Mouse (Mus musculus) kidney, embryonic 14.5 days (tissue): ENCODE data around the gene Vstm2l. TPM values are rescaled to one million over a fixed set of nuclear protein-coding genes. Genes with fewer than 3 reads are reported as not detected.
A peak's percentile ranks its signal among the peaks of the same experiment; 100 is the strongest.

Experiments
- ATAC-seq: fragments of 200-750 bp; cut with Nextera tagmentation; 2 replicates; pipeline ENCODE4 v1.8.0; 2017; ENCODE audit warnings: moderate number of reproducible peaks, mild to moderate bottlenecking, moderate TSS enrichment, moderate library complexity; ENCODE audit not compliant: low FRiP score, low TSS enrichment
- H3K27ac ChIP-seq: fragments of 300-500 bp; sonication (generic); 2 replicates; pipeline ENCODE4 v1.5.1; 2014; ENCODE audit warnings: low read depth, mild to moderate bottlenecking, low read length, moderate library complexity, mixed read lengths
- H3K27me3 ChIP-seq: fragments of 300-500 bp; sonication (generic); 2 replicates; pipeline ENCODE4 v1.6.1; 2014; ENCODE audit warnings: mild to moderate bottlenecking, low read length; ENCODE audit not compliant: control insufficient read depth, insufficient read depth
- H3K36me3 ChIP-seq: fragments of 300-500 bp; sonication (generic); 2 replicates; pipeline ENCODE4 v1.6.1; 2014; ENCODE audit warnings: low read length, mixed read lengths; ENCODE audit not compliant: control insufficient read depth, insufficient read depth
- H3K4me1 ChIP-seq: fragments of 300-500 bp; sonication (generic); 2 replicates; pipeline ENCODE4 v1.6.1; 2014; ENCODE audit warnings: low read length, mixed read lengths; ENCODE audit not compliant: control insufficient read depth, insufficient read depth
- H3K4me2 ChIP-seq: fragments of 300-500 bp; sonication (generic); replicated peaks from 2 replicates; pipeline ENCODE4 v1.6.1; 2014; ENCODE audit warnings: low read depth, mild to moderate bottlenecking, low read length
- H3K4me3 ChIP-seq: fragments of 300-500 bp; sonication (generic); 2 replicates; pipeline ENCODE4 v1.5.1; 2014; ENCODE audit warnings: mild to moderate bottlenecking, low read length
- H3K9ac ChIP-seq: fragments of 300-500 bp; sonication (generic); 2 replicates; pipeline ENCODE4 v1.6.1; 2014; ENCODE audit warnings: low read depth, mild to moderate bottlenecking, low read length, moderate library complexity
- H3K9me3 ChIP-seq: fragments of 300-500 bp; sonication (generic); 2 replicates; pipeline ENCODE4 v1.6.1; 2016; ENCODE audit warnings: low read length; ENCODE audit not compliant: control insufficient read depth
- whole genome bisulfite sequencing: fragments of 180-500 bp; shearing (Covaris S2); extraction: QIAGEN DNeasy Blood & Tissue Kit; methylation state at CpG from one replicate; pipeline ENCODE4 v1.1.7; 2014; 5-methylcytosine and 5-hydroxymethylcytosine counted together
- polyA plus RNA-seq: library from polyadenylated mRNA; unstranded; fragments of >200 nt; fragmentation: Nextera tagmentation; extraction: Ambion mirVana; gene quantifications from 2 replicates; pipeline ENCODE4 v1.2.1, GENCODE M21; 2014

The Vstm2l gene
- 0.26 and 0.43 TPM in 2 replicates for polyA plus RNA-seq

- Histone ChIP-seq H3K27ac (no peak within 1 kb of the TSS), H3K4me2 (peak within 1 kb of the TSS; percentile 62), H3K4me3 (peak within 1 kb of the TSS; percentile 39), H3K4me1 (0 out of 2 replicates have a peak, but pooled peaks cover 6% of the 10 kb centered on the region), H3K9ac (peak within 1 kb of the TSS; percentile 31; the same call in 1 of the 2 replicates), H3K9me3 (no peaks in the 10 kb centered on the region), H3K36me3 (no peaks in the 10 kb centered on the region), H3K27me3 (peaks cover 44% of the 10 kb centered on the region)
- WGBS: 2% methylated on average over 56 of the region's 62 CpGs
- no peak; the same call in 1 of the 2 replicates for ATAC-seq
These were observed at the start of gene Vstm2l for GRCm38 (mm10) chr2:157914105-157914764. Gene Vstm2l (plus strand): TSS chr2:157914653.

DNA sequence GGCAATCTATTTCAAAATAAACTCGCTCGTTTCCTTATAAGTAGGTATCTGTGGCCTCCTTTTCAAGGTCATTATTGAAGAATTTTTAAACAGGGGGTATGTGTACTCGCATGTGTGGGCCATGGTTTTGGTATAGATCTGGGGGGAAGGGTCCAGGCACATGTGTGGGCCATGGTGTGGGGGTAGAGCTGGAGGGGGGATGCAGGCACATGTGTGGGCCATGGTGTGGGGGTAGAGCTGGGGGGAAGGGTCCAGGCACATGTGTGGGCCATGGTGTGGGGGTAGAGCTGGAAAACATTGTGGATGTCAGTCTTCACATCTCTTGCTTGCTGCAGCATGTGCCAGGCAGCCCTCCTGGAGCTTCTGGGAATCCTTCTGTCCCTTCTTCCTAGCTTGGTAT, 47.3 kb upstream of the Vstm2l start:
- Histone ChIP-seq H3K27me3 (no peaks in the 10 kb centered on the region), H3K4me2 (no peak overlapping the region), H3K9me3 (no peaks in the 10 kb centered on the region), H3K4me3 (no peak overlapping the region), H3K4me1 (no peaks in the 10 kb centered on the region), H3K27ac (no peak overlapping the region), H3K36me3 (no peaks in the 10 kb centered on the region), H3K9ac (no peak overlapping the region)
- no peak for ATAC-seq
- 92% methylated on average over 3 of the region's 3 CpGs for WGBS

DNA sequence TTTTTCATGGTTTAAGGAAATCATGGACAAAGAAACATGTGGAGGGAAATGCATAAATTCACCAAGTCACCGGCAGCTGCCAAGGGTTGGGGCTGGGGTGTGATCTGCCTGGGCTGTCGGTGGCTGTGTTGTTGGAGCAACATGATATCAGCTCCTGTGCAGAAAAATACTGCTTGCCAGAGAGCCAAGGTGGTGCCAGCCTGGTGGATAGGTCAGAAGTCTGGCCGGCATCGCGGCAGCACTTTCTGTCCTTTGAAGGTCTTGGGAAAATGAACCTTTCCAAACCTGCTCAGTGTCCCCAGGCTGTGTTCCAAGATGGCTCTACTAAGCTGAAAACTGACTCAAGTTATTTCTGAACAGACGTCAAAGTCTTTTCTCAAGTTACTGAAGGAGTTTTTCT, 44.2 kb upstream of the Vstm2l start:
- Histone ChIP-seq H3K4me2 (no peak overlapping the region), H3K36me3 (no peaks in the 10 kb centered on the region), H3K27me3 (no peaks in the 10 kb centered on the region), H3K27ac (no peak overlapping the region), H3K9ac (no peak overlapping the region), H3K9me3 (no peaks in the 10 kb centered on the region), H3K4me1 (no peaks in the 10 kb centered on the region), H3K4me3 (no peak overlapping the region)
- no peak for ATAC-seq
- 53% methylated on average over 6 of the region's 6 CpGs for WGBS

GRCm38 (mm10) chr2:157873223-157873622, 41.2 kb upstream of the Vstm2l start:
- no peak for ATAC-seq
- 73% methylated on average over 6 of the region's 6 CpGs for WGBS
- H3K27ac ChIP-seq: no peak overlapping the region

DNA sequence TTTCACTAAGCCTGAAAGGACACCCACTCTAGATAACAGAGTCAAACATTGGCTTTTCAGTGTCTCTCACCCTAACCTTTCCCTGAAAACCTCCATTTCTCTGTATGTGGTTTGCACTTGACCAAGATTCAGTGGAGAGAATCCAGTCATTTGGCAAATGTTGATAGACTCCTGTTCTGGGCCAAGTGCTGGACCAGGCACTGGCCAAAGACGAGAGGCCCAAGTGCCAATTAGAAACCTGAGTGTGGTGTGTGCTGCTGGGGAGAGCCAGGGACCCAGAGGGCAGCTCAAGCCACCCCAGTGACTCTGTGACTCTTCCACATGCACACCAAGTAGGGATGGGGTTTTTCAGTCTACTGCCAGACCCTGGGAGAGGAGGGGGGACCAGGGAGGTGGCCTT, 40.8 kb upstream of the Vstm2l start:
- Histone ChIP-seq H3K9ac (no peak overlapping the region), H3K4me1 (no peaks in the 10 kb centered on the region), H3K4me2 (no peak overlapping the region), H3K9me3 (no peaks in the 10 kb centered on the region), H3K4me3 (no peak overlapping the region), H3K36me3 (0 out of 2 replicates have a peak, but pooled peaks cover 3% of the 10 kb centered on the region), H3K27me3 (no peaks in the 10 kb centered on the region), H3K27ac (no peak overlapping the region)
- ATAC-seq: no peak
- 82% methylated on average over 1 of the region's 1 CpGs for WGBS

More at GRCm38 (mm10) chr2:157873223-157873622, 41.2 kb upstream of the Vstm2l start:
- no peaks in the 10 kb centered on the region for H3K9me3 ChIP-seq
- no peak overlapping the region for H3K4me2 ChIP-seq
- no peak overlapping the region for H3K4me3 ChIP-seq
- H3K9ac ChIP-seq: no peak overlapping the region
- no peaks in the 10 kb centered on the region for H3K27me3 ChIP-seq
- H3K36me3 ChIP-seq: 0 out of 2 replicates have a peak, but pooled peaks cover 3% of the 10 kb centered on the region
- no peaks in the 10 kb centered on the region for H3K4me1 ChIP-seq

DNA sequence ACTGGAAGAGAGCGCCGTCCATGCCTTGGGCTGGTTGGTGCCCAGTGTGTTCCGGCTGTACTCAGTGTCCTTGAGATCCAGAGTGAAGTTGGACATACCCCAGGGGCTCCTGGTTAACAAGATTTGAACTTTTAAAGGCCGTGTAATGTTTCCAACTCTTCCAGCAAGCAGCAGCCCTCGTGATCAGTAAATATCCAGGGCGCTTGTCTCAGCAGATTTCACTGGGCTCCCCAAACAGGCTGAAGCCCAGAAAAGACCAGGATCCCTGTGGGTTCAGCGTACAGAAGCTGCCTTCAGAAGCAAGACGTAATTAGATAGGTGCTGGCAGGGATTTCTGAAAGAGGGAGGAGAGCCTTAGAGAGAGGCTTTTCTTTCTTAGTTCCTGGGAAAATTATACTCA, 39.3 kb upstream of the Vstm2l start:
- H3K36me3 ChIP-seq: 0 out of 2 replicates have a peak, but pooled peaks cover 3% of the 10 kb centered on the region
- H3K9ac ChIP-seq: no peak overlapping the region
- WGBS: 73% methylated on average over 8 of the region's 8 CpGs
- no peaks in the 10 kb centered on the region for H3K27me3 ChIP-seq
- no peak for ATAC-seq
- no peaks in the 10 kb centered on the region for H3K4me1 ChIP-seq
- no peak overlapping the region for H3K4me3 ChIP-seq
- no peak overlapping the region for H3K4me2 ChIP-seq
- H3K9me3 ChIP-seq: no peaks in the 10 kb centered on the region
- no peak overlapping the region for H3K27ac ChIP-seq

- Histone ChIP-seq H3K9ac (no peak overlapping the region), H3K27me3 (no peaks in the 10 kb centered on the region), H3K9me3 (no peaks in the 10 kb centered on the region), H3K4me3 (no peak overlapping the region), H3K4me2 (no peak overlapping the region), H3K4me1 (0 out of 2 replicates have a peak, but pooled peaks cover 2% of the 10 kb centered on the region), H3K27ac (no peak overlapping the region), H3K36me3 (0 out of 2 replicates have a peak, but pooled peaks cover 3% of the 10 kb centered on the region)
- WGBS: 92% methylated on average over 3 of the region's 3 CpGs
- no peak for ATAC-seq
These were observed 37.1 kb upstream of the Vstm2l start for GRCm38 (mm10) chr2:157877394-157877793.

- Histone ChIP-seq H3K9me3 (no peaks in the 10 kb centered on the region), H3K36me3 (0 out of 2 replicates have a peak, but pooled peaks cover 3% of the 10 kb centered on the region)
- 77% methylated on average over 5 of the region's 5 CpGs for WGBS
These were observed 36.5 kb upstream of the Vstm2l start for GRCm38 (mm10) chr2:157877967-157878366.

GRCm38 (mm10) chr2:157881939-157882338, 32.5 kb upstream of the Vstm2l start:
- no peak for ATAC-seq
- no peak overlapping the region for H3K4me3 ChIP-seq
- H3K9ac ChIP-seq: no peak overlapping the region
- no peaks in the 10 kb centered on the region for H3K9me3 ChIP-seq
- no peak overlapping the region for H3K27ac ChIP-seq
- H3K27me3 ChIP-seq: no peaks in the 10 kb centered on the region
- H3K4me1 ChIP-seq: 0 out of 2 replicates have a peak, but pooled peaks cover 3% of the 10 kb centered on the region
- H3K4me2 ChIP-seq: no peak overlapping the region
- peaks cover 15% of the 10 kb centered on the region; the same call in 1 of the 2 replicates for H3K36me3 ChIP-seq
- WGBS: 35% methylated on average over 11 of the region's 11 CpGs

More at GRCm38 (mm10) chr2:157877967-157878366, 36.5 kb upstream of the Vstm2l start:
- H3K9ac ChIP-seq: no peak overlapping the region
- no peak for ATAC-seq
- H3K27me3 ChIP-seq: no peaks in the 10 kb centered on the region
- no peak overlapping the region for H3K4me3 ChIP-seq
- 0 out of 2 replicates have a peak, but pooled peaks cover 2% of the 10 kb centered on the region for H3K4me1 ChIP-seq
- no peak overlapping the region for H3K27ac ChIP-seq
- no peak overlapping the region for H3K4me2 ChIP-seq
